Mouse (Mus musculus): ENCODE measurements around the gene Pou4f2. TPM values are rescaled to one million over a fixed set of nuclear protein-coding genes. Genes with fewer than 3 reads are reported as not detected.

Gene Pou4f2
- polyA plus RNA-seq (2012; ENCODE audit: low replicate concordance) = 0.04 TPM in 1 of 2 replicates, not detected in the other

DNA sequence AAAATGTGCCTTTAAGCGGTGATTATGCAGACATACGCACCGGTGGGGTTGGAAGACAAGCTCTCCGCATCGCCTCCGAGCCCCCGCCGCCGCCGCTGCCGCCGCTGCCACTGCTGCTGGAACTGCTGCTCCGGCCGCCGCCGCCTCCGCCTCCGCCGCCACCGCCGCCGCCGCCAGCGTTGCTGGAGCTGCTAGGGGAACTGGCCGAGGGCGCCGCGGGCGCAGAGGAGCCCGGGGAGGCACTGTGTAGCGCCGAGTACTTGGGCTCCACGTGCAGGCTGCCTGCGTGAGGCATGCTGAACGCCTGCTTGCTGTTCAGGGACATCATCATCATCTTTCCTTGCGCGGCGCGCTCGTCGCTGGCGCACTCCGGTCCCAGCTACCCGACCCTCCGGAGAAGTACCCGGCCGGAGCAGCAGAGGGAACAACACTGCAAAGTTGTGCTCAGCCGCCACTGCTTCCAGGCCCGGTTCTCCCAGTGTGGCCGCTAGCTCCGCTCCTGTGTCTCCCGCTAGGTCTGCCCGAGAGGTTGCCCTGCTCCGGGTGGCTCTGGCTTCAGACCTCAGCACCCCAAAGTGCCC lies at the start of gene Pou4f2:
Gene Pou4f2, minus strand, starts transcription at position 575 of the 581 bp plus-strand sequence.

Other genes with a start within 250 kb of the Pou4f2 start
- gene Ttc29, start 223.3 kb downstream of the Pou4f2 start, polyA plus RNA-seq (2012; ENCODE audit: low replicate concordance) = not detected in 2 replicates
- gene Rbmxl1, start 72.3 kb upstream of the Pou4f2 start, polyA plus RNA-seq (2012; ENCODE audit: low replicate concordance) = 27.7 and 70.8 TPM in 2 replicates
- 2.4 and 8.3 TPM in 2 replicates for gene Slc10a7, start 72.7 kb upstream of the Pou4f2 start, polyA plus RNA-seq (2012; ENCODE audit: low replicate concordance)